In genomic region chr10:76733677-76734068, GRCm38 (mm10) we compare ENCODE assay signal across 8 mouse cellular contexts. TPM values are rescaled to one million over a fixed set of nuclear protein-coding genes. Genes with fewer than 3 reads are reported as not detected.
A peak's percentile ranks its signal among the peaks of the same experiment; 100 is the strongest.
DNase-seq lines count a peak whose midpoint lies in the region; ATAC-seq and TF ChIP-seq lines count a peak whose summit lies in the region.

No protein-coding gene starts in this region.

- no peaks in the 10 kb centered on the region for H3K9me3 ChIP-seq in lung, embryonic 14.5 days (ENCODE audit: low read depth, low read length)
- no peaks in the 10 kb centered on the region for H3K9me3 ChIP-seq in forebrain, embryonic 11.5 days (ENCODE audit: control insufficient read depth, low read length)
- no peaks in the 10 kb centered on the region for H3K9me3 ChIP-seq in intestine, embryonic 14.5 days (ENCODE audit: control insufficient read depth, low read length)
- H3K9me3 ChIP-seq in neural tube, embryonic 13.5 days: no peaks in the 10 kb centered on the region

- peak overlapping the region; percentile 50 for H3K4me2 ChIP-seq in lung, embryonic 14.5 days
- H3K4me2 ChIP-seq in forebrain, embryonic 11.5 days (ENCODE audit: low read depth, low read length, severe bottlenecking): 0 out of 2 replicates have a peak overlapping the region, but pooled peaks have one; percentile 16
- peak overlapping the region; percentile 30 for H3K4me2 ChIP-seq in intestine, embryonic 14.5 days (ENCODE audit: low read length)
- peak overlapping the region; percentile 27 for H3K4me2 ChIP-seq in neural tube, embryonic 13.5 days

- H3K9ac ChIP-seq in lung, embryonic 14.5 days: peak overlapping the region; percentile 36; the same call in 1 of the 2 replicates
- H3K9ac ChIP-seq in forebrain, embryonic 11.5 days (ENCODE audit: low read length): no peak overlapping the region
- peak overlapping the region; percentile 20 for H3K9ac ChIP-seq in intestine, embryonic 14.5 days (ENCODE audit: low read length)
- 0 out of 2 replicates have a peak overlapping the region, but pooled peaks have one; percentile 10 for H3K9ac ChIP-seq in neural tube, embryonic 13.5 days

- no peak for DNase-seq in lung, embryonic 14.5 days
- no peak for DNase-seq in lung, postnatal 10 days
- no peak for DNase-seq in forebrain, embryonic 11.5 days (ENCODE audit: low spot score)
- DNase-seq in intestine, embryonic 14.5 days (ENCODE audit: low spot score): no peak
- no peak for DNase-seq in urinary bladder, postnatal 4 days (ENCODE audit: low spot score in 2 of 2)
- no peak for DNase-seq in ovary, postnatal 14 days (ENCODE audit: low spot score)

- peaks cover 29% of the 10 kb centered on the region for H3K4me1 ChIP-seq in lung, embryonic 14.5 days (ENCODE audit: insufficient read depth)
- H3K4me1 ChIP-seq in forebrain, embryonic 11.5 days (replicated peaks; ENCODE audit: control insufficient read depth, insufficient read depth, low read length): no peaks in the 10 kb centered on the region; the same call in 1 of the 2 replicates
- H3K4me1 ChIP-seq in intestine, embryonic 14.5 days (replicated peaks; ENCODE audit: control insufficient read depth, insufficient read depth, low read length): peaks cover 40% of the 10 kb centered on the region
- peaks cover 35% of the 10 kb centered on the region for H3K4me1 ChIP-seq in neural tube, embryonic 13.5 days (replicated peaks)

- no peak overlapping the region; the same call in 1 of the 2 replicates for H3K4me3 ChIP-seq in lung, embryonic 14.5 days (ENCODE audit: low read depth, low read length)
- H3K4me3 ChIP-seq in forebrain, embryonic 11.5 days (ENCODE audit: low read depth, low read length): no peak overlapping the region
- H3K4me3 ChIP-seq in intestine, embryonic 14.5 days (ENCODE audit: low read depth, low read length): no peak overlapping the region
- H3K4me3 ChIP-seq in neural tube, embryonic 13.5 days: no peak overlapping the region

- H3K36me3 ChIP-seq in lung, embryonic 14.5 days (ENCODE audit: insufficient read depth): no peaks in the 10 kb centered on the region
- H3K36me3 ChIP-seq in forebrain, embryonic 11.5 days (ENCODE audit: control insufficient read depth, insufficient read depth, low read length): no peaks in the 10 kb centered on the region
- no peaks in the 10 kb centered on the region for H3K36me3 ChIP-seq in intestine, embryonic 14.5 days (ENCODE audit: control insufficient read depth, insufficient read depth, low read length)
- H3K36me3 ChIP-seq in neural tube, embryonic 13.5 days: no peaks in the 10 kb centered on the region

- peak overlapping the region; percentile 96 for H3K27ac ChIP-seq in lung, embryonic 14.5 days (ENCODE audit: low read depth)
- no peak overlapping the region for H3K27ac ChIP-seq in forebrain, embryonic 11.5 days (ENCODE audit: low read depth, low read length)
- peak overlapping the region; percentile 90 for H3K27ac ChIP-seq in intestine, embryonic 14.5 days (ENCODE audit: low read depth)
- H3K27ac ChIP-seq in neural tube, embryonic 13.5 days (replicated peaks): peak overlapping the region; percentile 74

- WGBS in lung, embryonic 14.5 days: 30% methylated on average over 3 of the region's 3 CpGs
- 42% methylated on average over 3 of the region's 3 CpGs for WGBS in forebrain, embryonic 11.5 days
- WGBS in intestine, embryonic 14.5 days: 38% methylated on average over 3 of the region's 3 CpGs
- WGBS in neural tube, embryonic 13.5 days: 54% methylated on average over 3 of the region's 3 CpGs

- H3K27me3 ChIP-seq in lung, embryonic 14.5 days (ENCODE audit: insufficient read depth, low read length): no peaks in the 10 kb centered on the region
- H3K27me3 ChIP-seq in forebrain, embryonic 11.5 days (ENCODE audit: control insufficient read depth, insufficient read depth, low read length): no peaks in the 10 kb centered on the region
- H3K27me3 ChIP-seq in intestine, embryonic 14.5 days (replicated peaks; ENCODE audit: control insufficient read depth, insufficient read depth, low read length): no peaks in the 10 kb centered on the region
- H3K27me3 ChIP-seq in neural tube, embryonic 13.5 days: no peaks in the 10 kb centered on the region

- TF ChIP-seq CTCF in lung, embryonic 14.5 days (IDR thresholded peaks at IDR 0.05; ENCODE audit: low read depth): no peak

- peak; percentile 51 for ATAC-seq in lung, embryonic 14.5 days (ENCODE audit: insufficient read depth)
- ATAC-seq in forebrain, embryonic 11.5 days (replicated peaks; ENCODE audit: low FRiP score): no peak
- no peak; the same call in 1 of the 2 replicates for ATAC-seq in intestine, embryonic 14.5 days (replicated peaks; ENCODE audit: low FRiP score, low TSS enrichment, low read depth)
- ATAC-seq in neural tube, embryonic 13.5 days (ENCODE audit: low read depth): no peak
- ATAC-seq in monocyte, adult 5-6 weeks (replicated peaks; ENCODE audit: insufficient number of reproducible peaks, low FRiP score, low TSS enrichment, poor library complexity, severe bottlenecking): no peak

RNA-seq across cellular contexts. Expression of gene Col6a1, which starts 7.7 kb away (rescaled TPM):
- 215 and 226 TPM in 2 replicates for polyA plus RNA-seq in lung, embryonic 14.5 days (2014; fragmentation: Nextera tagmentation; extraction: Ambion mirVana)
- 8.6 and 11.3 TPM in 2 replicates for polyA plus RNA-seq in forebrain, embryonic 11.5 days (2014; fragmentation: Nextera tagmentation; extraction: Ambion mirVana)
- polyA plus RNA-seq in intestine, embryonic 14.5 days (2014; fragmentation: Nextera tagmentation; extraction: Ambion mirVana): 309 and 317 TPM in 2 replicates
- polyA plus RNA-seq in neural tube, embryonic 13.5 days (2015; fragmentation: Nextera tagmentation; extraction: Ambion mirVana): 28.1 and 36.0 TPM in 2 replicates
- not detected in 3 replicates for total RNA-seq in monocyte, adult 5-6 weeks (2017)
